Mouse (Mus musculus): ENCODE results near the gene Mycbpap. TPM values are rescaled to one million over a fixed set of nuclear protein-coding genes. Genes with fewer than 3 reads are reported as not detected.

The Mycbpap gene
- total and polyA plus RNA-seq, 3 experiments = 0.08 to 3.1 (median 1.1) TPM

DNA sequence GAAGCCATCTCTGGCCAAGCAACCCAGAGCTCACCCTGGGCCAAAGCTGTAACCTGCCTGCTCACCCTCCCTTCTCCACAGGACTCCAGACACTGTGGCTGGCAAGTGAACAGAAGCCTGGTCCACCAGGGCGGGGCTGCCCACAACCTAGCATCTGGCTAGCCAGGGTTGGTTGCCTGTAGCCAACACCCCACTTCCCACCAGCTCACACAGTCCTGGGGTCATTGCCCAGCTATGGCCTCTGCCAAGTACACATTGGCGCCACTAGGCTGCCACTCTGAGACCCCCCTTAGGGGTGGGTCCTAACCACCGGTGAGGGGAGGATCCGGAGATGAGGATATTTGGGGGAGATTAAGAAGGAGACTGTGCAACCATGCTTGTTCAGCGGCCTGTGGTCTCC is 42.3 kb upstream of the Mycbpap start:
- no peaks in the 10 kb centered on the region for H3K9me3 ChIP-seq (replicated peaks; ENCODE audit: low read length)
- no peaks in the 10 kb centered on the region for H3K27me3 ChIP-seq (replicated peaks)
- no peak overlapping the region for H3K4me2 ChIP-seq (ENCODE audit: insufficient read depth, low read depth, poor library complexity, severe bottlenecking)
- DNase-seq (ENCODE audit: extremely low read depth) = no peak
- H3K36me3 ChIP-seq (replicated peaks in 1 of 2; ENCODE audit: control insufficient read depth in 1 of 2, insufficient read depth in 1 of 2, low read length in 1 of 2) = peaks cover under 1 to 89% of the 10 kb centered on the region in 2 experiments
- no peak overlapping the region for H3K27ac ChIP-seq (ENCODE audit: insufficient read depth, low read depth)
- in situ Hi-C loops (cut with MboI; ENCODE audit: low pct_ligation_motif_present, low pct_unique_long_range_greater_than_20kb, low sequenced_read_pairs) (no loop called here), dilution Hi-C loops (cut with MboI; ENCODE audit: extremely low pct_ligation_motif_present, extremely low pct_unique_long_range_greater_than_20kb, low sequenced_read_pairs) (no loop called here)
- peaks cover 0 to 10% of the 10 kb centered on the region in 2 experiments; a peak in 2 of 4 replicates for H3K4me1 ChIP-seq (ENCODE audit: control insufficient read depth in 1 of 2, insufficient read depth in 2 of 2)
- H3K9ac ChIP-seq (ENCODE audit: insufficient read depth, low read depth) = no peak overlapping the region
- no peak overlapping the region for H3K4me3 ChIP-seq (replicated peaks in 1 of 3; ENCODE audit: low read depth in 2 of 3, low read length in 2 of 3, poor library complexity in 1 of 3)
- TF ChIP-seq NELFE (IDR thresholded peaks at IDR 0.05; ENCODE audit: low read depth, low read length) = no peak
- TF ChIP-seq ETS1 (conservative IDR thresholded peaks at IDR 0.05; ENCODE audit: low read depth, low read length) = no peak
- TF ChIP-seq UBTF (IDR thresholded peaks at IDR 0.05; ENCODE audit: low read depth, low read length) = no peak
- TF ChIP-seq GABPA (IDR thresholded peaks at IDR 0.05; ENCODE audit: insufficient replicate concordance, low read depth, low read length) = no peak
- no peak for TF ChIP-seq TBP (conservative IDR thresholded peaks at IDR 0.05; ENCODE audit: low read depth, low read length)
- TF ChIP-seq CHD2 (IDR thresholded peaks at IDR 0.05; ENCODE audit: low read length) = no peak
- no peak for TF ChIP-seq TCF12 (IDR thresholded peaks at IDR 0.05; ENCODE audit: low read depth, low read length)
- no peak for TF ChIP-seq POLR2AphosphoS2 (IDR thresholded peaks at IDR 0.05; ENCODE audit: low read depth, low read length)
- no peak for TF ChIP-seq USF2 (conservative IDR thresholded peaks at IDR 0.05; ENCODE audit: low read depth, low read length)
- no peak for TF ChIP-seq ZC3H11A (IDR thresholded peaks at IDR 0.05; ENCODE audit: low read depth, low read length)
- no peaks in the 10 kb centered on the region for H3K79me2 ChIP-seq (replicated peaks; ENCODE audit: control insufficient read depth, extremely low read depth, insufficient read depth, poor library complexity, severe bottlenecking)

DNA sequence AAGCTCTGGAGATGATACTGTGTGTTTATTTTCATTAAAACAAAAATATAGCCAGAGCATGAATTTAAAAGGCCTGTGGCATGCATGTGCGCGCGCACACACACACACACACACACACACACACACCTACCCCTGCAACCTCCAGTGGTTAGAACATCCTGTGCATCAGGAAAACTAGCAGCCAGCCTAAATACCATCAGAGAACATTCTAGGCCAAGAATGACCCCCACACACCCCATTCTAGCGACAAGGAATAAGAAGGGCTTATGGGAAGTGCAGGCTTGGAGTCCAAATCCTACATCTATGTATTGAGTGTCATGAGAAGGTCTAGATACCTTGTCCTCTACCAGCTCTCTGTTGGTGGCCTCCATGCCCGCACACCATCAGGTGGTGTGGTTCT is 41.8 kb upstream of the Mycbpap start:
- Histone ChIP-seq H3K27ac (ENCODE audit: insufficient read depth, low read depth) (no peak overlapping the region), H3K4me2 (ENCODE audit: insufficient read depth, low read depth, poor library complexity, severe bottlenecking) (no peak overlapping the region), H3K4me1 (ENCODE audit: control insufficient read depth in 1 of 2, insufficient read depth in 2 of 2) (peaks cover 0 to 10% of the 10 kb centered on the region in 2 experiments; a peak in 2 of 4 replicates), H3K4me3 (replicated peaks in 1 of 3; ENCODE audit: low read depth in 2 of 3, low read length in 2 of 3, poor library complexity in 1 of 3) (no peak overlapping the region), H3K79me2 (replicated peaks; ENCODE audit: control insufficient read depth, extremely low read depth, insufficient read depth, poor library complexity, severe bottlenecking) (no peaks in the 10 kb centered on the region), H3K9ac (ENCODE audit: insufficient read depth, low read depth) (no peak overlapping the region), H3K36me3 (replicated peaks in 1 of 2; ENCODE audit: control insufficient read depth in 1 of 2, insufficient read depth in 1 of 2, low read length in 1 of 2) (peaks cover 2 to 89% of the 10 kb centered on the region in 2 experiments), H3K27me3 (replicated peaks) (no peaks in the 10 kb centered on the region), H3K9me3 (replicated peaks; ENCODE audit: low read length) (no peaks in the 10 kb centered on the region)
- no peak for TF ChIP-seq JUN (IDR thresholded peaks at IDR 0.05; ENCODE audit: insufficient read depth, low read depth, low read length)
- no peak for TF ChIP-seq NRF1 (IDR thresholded peaks at IDR 0.05; ENCODE audit: low read depth, low read length)
- no peak for TF ChIP-seq PAX5 (IDR thresholded peaks at IDR 0.05; ENCODE audit: low read length)
- no peak for TF ChIP-seq EP300 (IDR thresholded peaks at IDR 0.05; ENCODE audit: low read length)
- TF ChIP-seq NELFE (IDR thresholded peaks at IDR 0.05; ENCODE audit: low read depth, low read length) = no peak
- no peak for TF ChIP-seq CTCF (conservative IDR thresholded peaks at IDR 0.05 in 1 of 2, IDR thresholded peaks at IDR 0.05 in 1 of 2; ENCODE audit: low read depth in 2 of 2, low read length in 2 of 2)
- TF ChIP-seq POLR2AphosphoS2 (IDR thresholded peaks at IDR 0.05; ENCODE audit: low read depth, low read length) = no peak
- no peak for TF ChIP-seq ETS1 (conservative IDR thresholded peaks at IDR 0.05; ENCODE audit: low read depth, low read length)
- no peak for TF ChIP-seq IRF4 (IDR thresholded peaks at IDR 0.05; ENCODE audit: low read depth, low read length)
- no peak for TF ChIP-seq SIN3A (IDR thresholded peaks at IDR 0.05; ENCODE audit: low read length)
- no peak for TF ChIP-seq TCF12 (IDR thresholded peaks at IDR 0.05; ENCODE audit: low read depth, low read length)
- TF ChIP-seq KAT2A (IDR thresholded peaks at IDR 0.05; ENCODE audit: insufficient replicate concordance, low read length) = no peak
- no peak for TF ChIP-seq BHLHE40 (IDR thresholded peaks at IDR 0.05; ENCODE audit: low read depth, low read length)
- no peak for TF ChIP-seq GABPA (IDR thresholded peaks at IDR 0.05; ENCODE audit: insufficient replicate concordance, low read depth, low read length)
- no peak for TF ChIP-seq E2F4 (IDR thresholded peaks at IDR 0.05; ENCODE audit: insufficient replicate concordance, low read depth, low read length)
- TF ChIP-seq POLR2A (IDR thresholded peaks at IDR 0.05; ENCODE audit: low read depth, low read length) = no peak
- no peak for TF ChIP-seq HCFC1 (IDR thresholded peaks at IDR 0.05; ENCODE audit: low read depth, low read length)
- TF ChIP-seq SMC3 (IDR thresholded peaks at IDR 0.05; ENCODE audit: low read depth, low read length) = no peak
- dilution Hi-C loops (cut with MboI; ENCODE audit: extremely low pct_ligation_motif_present, extremely low pct_unique_long_range_greater_than_20kb, low sequenced_read_pairs) = no loop called here
- no peak for DNase-seq (ENCODE audit: extremely low read depth)
- in situ Hi-C loops (cut with MboI; ENCODE audit: low pct_ligation_motif_present, low pct_unique_long_range_greater_than_20kb, low sequenced_read_pairs) = no loop called here

Data from CH12.LX (cell line).